Mouse (Mus musculus): ENCODE measurements at regions not wholly inside any gene's neighbourhood (a gene's known extent, or its start where the extent isn't known, plus 50 kb on each side); places are given as distances from the start of the nearest gene placed in this dataset.

DNA sequence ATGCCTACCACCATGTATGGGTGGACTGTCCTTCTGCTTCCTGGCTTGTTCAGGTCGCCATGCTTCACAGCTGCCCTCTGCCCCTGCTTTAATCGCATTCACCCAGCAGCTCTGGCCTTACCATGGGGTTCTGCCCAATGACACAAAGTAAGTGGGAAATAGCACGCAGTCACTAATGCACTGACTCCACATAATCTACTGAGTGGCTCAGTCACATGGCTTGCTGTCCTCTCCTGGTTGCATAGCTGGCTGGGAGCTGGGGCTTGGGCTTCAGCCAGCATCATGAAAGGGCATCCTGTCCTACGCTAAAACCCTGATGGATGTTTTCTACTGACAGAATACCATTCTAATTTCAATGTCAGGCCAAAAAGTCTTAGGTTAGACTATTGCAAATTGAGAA, 94.8 kb downstream of the 1810013L24Rik start:
- TF ChIP-seq GATA1 (IDR thresholded peaks at IDR 0.05; ENCODE audit: low read length): no peak
- TF ChIP-seq TAL1 (IDR thresholded peaks at IDR 0.05; ENCODE audit: low read length): no peak

All from erythroblast, embryonic 14.5 days (primary cell).